Mouse (Mus musculus): ENCODE results near the gene Ms4a10. TPM values are rescaled to one million over a fixed set of nuclear protein-coding genes. Genes with fewer than 3 reads are reported as not detected.

Ms4a10 gene
- polyA plus RNA-seq, 1 experiment, result 2.8 TPM

- TF ChIP-seq POLR2A (IDR thresholded peaks at IDR 0.05; ENCODE audit: control insufficient read depth, extremely low read depth, insufficient read depth, low read length, poor library complexity) (no peak), CTCF (IDR thresholded peaks at IDR 0.05; ENCODE audit: borderline replicate concordance, control insufficient read depth, extremely low read depth, insufficient read depth, low read length, poor library complexity) (peak; percentile 83)
- no peaks in the 10 kb centered on the region; the same call in 1 of the 2 replicates for H3K27me3 ChIP-seq (ENCODE audit: control insufficient read depth, insufficient read depth, low read length)
- DNase-seq, result peak; percentile 60
- H3K27ac ChIP-seq (ENCODE audit: control insufficient read depth, insufficient read depth, low read length), result no peak overlapping the region
- H3K4me1 ChIP-seq (replicated peaks; ENCODE audit: control insufficient read depth, insufficient read depth, low read length), result 0 out of 2 replicates have a peak, but pooled peaks cover 7% of the 10 kb centered on the region
- no peaks in the 10 kb centered on the region for H3K36me3 ChIP-seq (ENCODE audit: control insufficient read depth, insufficient read depth, low read length)
- WGBS, result 39% methylated on average over 37 of the region's 37 CpGs
- no peak overlapping the region for H3K4me3 ChIP-seq (ENCODE audit: control insufficient read depth, insufficient read depth, low read length)
Observed at GRCm38 (mm10) chr19:10940097-10940800, 34.2 kb downstream of the Ms4a10 start.

DNA sequence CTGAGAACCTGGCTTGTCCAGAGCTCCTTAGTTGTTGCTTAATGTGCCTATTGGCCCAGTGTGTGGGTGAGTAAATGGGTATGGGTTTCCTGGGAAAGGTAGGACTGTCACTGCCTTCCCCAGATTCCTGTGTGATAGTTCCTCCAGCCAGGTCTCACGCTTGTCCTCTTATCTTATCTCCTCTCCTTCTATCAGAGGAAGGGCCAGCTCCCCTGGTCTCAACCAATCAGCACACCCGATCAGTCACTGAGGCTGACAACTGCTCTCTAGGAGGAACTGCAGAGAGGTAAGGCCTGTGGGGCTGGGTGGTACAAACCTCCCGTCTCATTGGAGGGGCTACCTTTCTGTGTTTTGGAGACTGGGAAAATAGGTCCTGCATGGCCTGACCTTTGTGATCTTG is 35.7 kb downstream of the Ms4a10 start:
- H3K4me1 ChIP-seq (replicated peaks; ENCODE audit: control insufficient read depth, insufficient read depth, low read length), result 0 out of 2 replicates have a peak, but pooled peaks cover 7% of the 10 kb centered on the region
- H3K36me3 ChIP-seq (ENCODE audit: control insufficient read depth, insufficient read depth, low read length), result no peaks in the 10 kb centered on the region
- DNase-seq, result no peak
- no peaks in the 10 kb centered on the region for H3K27me3 ChIP-seq (ENCODE audit: control insufficient read depth, insufficient read depth, low read length)
- no peak overlapping the region for H3K27ac ChIP-seq (ENCODE audit: control insufficient read depth, insufficient read depth, low read length)
- no peak overlapping the region for H3K4me3 ChIP-seq (ENCODE audit: control insufficient read depth, insufficient read depth, low read length)
- TF ChIP-seq CTCF (IDR thresholded peaks at IDR 0.05; ENCODE audit: borderline replicate concordance, control insufficient read depth, extremely low read depth, insufficient read depth, low read length, poor library complexity) (no peak), POLR2A (IDR thresholded peaks at IDR 0.05; ENCODE audit: control insufficient read depth, extremely low read depth, insufficient read depth, low read length, poor library complexity) (no peak)
- WGBS, result 82% methylated on average over 3 of the region's 3 CpGs

GRCm38 (mm10) chr19:10937110-10937563 is 37.3 kb downstream of the Ms4a10 start, which contains the start of gene Ptgdr2:
Gene Ptgdr2 (plus strand): TSS chr19:10937160.
- TF ChIP-seq CTCF (IDR thresholded peaks at IDR 0.05; ENCODE audit: borderline replicate concordance, control insufficient read depth, extremely low read depth, insufficient read depth, low read length, poor library complexity) (no peak), POLR2A (IDR thresholded peaks at IDR 0.05; ENCODE audit: control insufficient read depth, extremely low read depth, insufficient read depth, low read length, poor library complexity) (no peak)

DNA sequence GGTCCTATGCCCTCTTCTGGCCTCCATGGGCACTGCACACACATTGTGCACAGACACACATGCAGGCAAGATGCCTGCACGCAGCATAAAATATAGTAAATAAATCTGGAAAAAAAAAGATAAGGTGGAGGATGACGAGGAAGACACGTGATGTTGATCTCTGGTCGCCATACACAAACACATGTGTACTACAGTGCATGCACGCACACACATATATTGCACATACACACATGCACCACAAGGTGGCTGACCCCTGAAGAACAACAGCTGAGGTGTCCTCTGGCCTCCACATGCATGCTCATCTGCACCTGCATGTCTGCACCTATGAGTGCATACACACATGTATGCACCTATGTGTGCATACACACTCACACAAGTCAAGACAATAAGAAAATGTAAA is 38.4 kb downstream of the Ms4a10 start:
- no peaks in the 10 kb centered on the region for H3K27me3 ChIP-seq (ENCODE audit: control insufficient read depth, insufficient read depth, low read length)
- TF ChIP-seq POLR2A (IDR thresholded peaks at IDR 0.05; ENCODE audit: control insufficient read depth, extremely low read depth, insufficient read depth, low read length, poor library complexity) (no peak), CTCF (IDR thresholded peaks at IDR 0.05; ENCODE audit: borderline replicate concordance, control insufficient read depth, extremely low read depth, insufficient read depth, low read length, poor library complexity) (no peak)
- H3K4me3 ChIP-seq (ENCODE audit: control insufficient read depth, insufficient read depth, low read length), result no peak overlapping the region
- 0 out of 2 replicates have a peak, but pooled peaks cover 7% of the 10 kb centered on the region for H3K4me1 ChIP-seq (replicated peaks; ENCODE audit: control insufficient read depth, insufficient read depth, low read length)
- no peak for DNase-seq
- no peaks in the 10 kb centered on the region for H3K36me3 ChIP-seq (ENCODE audit: control insufficient read depth, insufficient read depth, low read length)
- no peak overlapping the region for H3K27ac ChIP-seq (ENCODE audit: control insufficient read depth, insufficient read depth, low read length)
- 97% methylated on average over 5 of the region's 5 CpGs for WGBS

More at GRCm38 (mm10) chr19:10937110-10937563, 37.3 kb downstream of the Ms4a10 start, which contains the start of gene Ptgdr2:
- DNase-seq, result no peak
- no peak within 1 kb of the TSS for H3K27ac ChIP-seq (ENCODE audit: control insufficient read depth, insufficient read depth, low read length)
- no peak within 1 kb of the TSS for H3K4me3 ChIP-seq (ENCODE audit: control insufficient read depth, insufficient read depth, low read length)
- H3K36me3 ChIP-seq (ENCODE audit: control insufficient read depth, insufficient read depth, low read length), result no peaks in the 10 kb centered on the region
- 0 out of 2 replicates have a peak, but pooled peaks cover 7% of the 10 kb centered on the region for H3K4me1 ChIP-seq (replicated peaks; ENCODE audit: control insufficient read depth, insufficient read depth, low read length)
- H3K27me3 ChIP-seq (ENCODE audit: control insufficient read depth, insufficient read depth, low read length), result no peaks in the 10 kb centered on the region
- whole genome bisulfite sequencing, result 42% methylated on average over 5 of the region's 5 CpGs

DNA sequence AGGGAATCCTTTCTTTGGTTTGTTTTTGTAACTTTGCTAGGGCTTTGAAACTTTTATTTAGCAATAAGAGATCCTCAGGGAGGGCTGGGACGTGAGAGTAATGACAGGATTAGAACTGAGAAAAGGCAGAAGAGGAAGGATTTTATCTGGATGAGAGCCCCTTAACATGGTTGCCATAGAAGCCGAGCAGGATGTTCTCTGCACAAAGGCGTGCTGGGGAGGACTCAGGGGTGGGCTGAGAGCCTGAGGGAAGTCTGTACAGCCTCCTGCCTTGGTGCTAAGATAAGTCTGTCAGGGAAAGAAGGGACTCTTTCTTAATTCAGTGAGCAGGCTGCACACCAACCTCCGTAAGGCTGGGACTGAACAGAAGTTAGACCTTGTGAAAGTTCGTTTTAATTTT is 39.4 kb downstream of the Ms4a10 start:
- Histone ChIP-seq H3K4me1 (replicated peaks; ENCODE audit: control insufficient read depth, insufficient read depth, low read length) (0 out of 2 replicates have a peak, but pooled peaks cover under 1% of the 10 kb centered on the region), H3K4me3 (ENCODE audit: control insufficient read depth, insufficient read depth, low read length) (no peak overlapping the region), H3K27me3 (ENCODE audit: control insufficient read depth, insufficient read depth, low read length) (no peaks in the 10 kb centered on the region), H3K27ac (ENCODE audit: control insufficient read depth, insufficient read depth, low read length) (no peak overlapping the region), H3K36me3 (ENCODE audit: control insufficient read depth, insufficient read depth, low read length) (no peaks in the 10 kb centered on the region)
- TF ChIP-seq POLR2A (IDR thresholded peaks at IDR 0.05; ENCODE audit: control insufficient read depth, extremely low read depth, insufficient read depth, low read length, poor library complexity) (no peak), CTCF (IDR thresholded peaks at IDR 0.05; ENCODE audit: borderline replicate concordance, control insufficient read depth, extremely low read depth, insufficient read depth, low read length, poor library complexity) (no peak)
- WGBS, result 60% methylated on average over 5 of the region's 5 CpGs
- DNase-seq, result no peak

DNA sequence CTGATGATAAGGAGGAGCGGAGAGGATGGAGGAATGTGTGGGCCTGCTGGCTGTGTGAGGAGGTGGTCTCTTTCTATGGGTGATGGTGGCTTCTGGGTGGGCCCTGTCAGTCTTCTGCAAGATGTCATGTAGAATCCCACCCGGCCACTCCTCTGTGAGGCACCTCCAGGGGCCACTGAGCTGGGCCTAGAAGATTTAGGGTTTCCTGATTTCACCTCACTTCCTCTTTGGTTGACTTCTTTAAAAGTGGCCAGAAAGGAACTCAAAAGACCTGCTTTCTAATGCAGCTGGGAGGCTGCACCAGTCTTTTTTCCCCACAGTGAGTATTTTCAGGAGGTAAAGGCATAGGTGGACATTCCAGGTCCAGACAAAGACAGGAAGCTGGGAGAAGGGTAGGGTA is 43.8 kb downstream of the Ms4a10 start:
- Histone ChIP-seq H3K4me1 (replicated peaks; ENCODE audit: control insufficient read depth, insufficient read depth, low read length) (no peaks in the 10 kb centered on the region), H3K27me3 (ENCODE audit: control insufficient read depth, insufficient read depth, low read length) (no peaks in the 10 kb centered on the region), H3K27ac (ENCODE audit: control insufficient read depth, insufficient read depth, low read length) (no peak overlapping the region), H3K4me3 (ENCODE audit: control insufficient read depth, insufficient read depth, low read length) (no peak overlapping the region), H3K36me3 (ENCODE audit: control insufficient read depth, insufficient read depth, low read length) (no peaks in the 10 kb centered on the region)
- 46% methylated on average over 2 of the region's 2 CpGs for WGBS
- TF ChIP-seq POLR2A (IDR thresholded peaks at IDR 0.05; ENCODE audit: control insufficient read depth, extremely low read depth, insufficient read depth, low read length, poor library complexity) (no peak), CTCF (IDR thresholded peaks at IDR 0.05; ENCODE audit: borderline replicate concordance, control insufficient read depth, extremely low read depth, insufficient read depth, low read length, poor library complexity) (no peak)
- DNase-seq, result no peak

All from thymus, adult 2 months (tissue).